Mouse (Mus musculus) stomach, embryonic 14.5 days (tissue): ENCODE measurements around the gene Pkn1. TPM values are rescaled to one million over a fixed set of nuclear protein-coding genes. Genes with fewer than 3 reads are reported as not detected.
A peak's percentile ranks its signal among the peaks of the same experiment; 100 is the strongest.

ENCODE experiments used
- ATAC-seq: fragments of 200-750 bp; cut with Nextera tagmentation; 2 replicates; pipeline ENCODE4 v1.8.0; 2017; ENCODE audit warnings: low read depth, moderate TSS enrichment; ENCODE audit not compliant: insufficient number of reproducible peaks, insufficient read depth, low FRiP score
- H3K27ac ChIP-seq: fragments of 300-500 bp; sonication (generic); 2 replicates; pipeline ENCODE4 v1.5.1; 2014; ENCODE audit warnings: mild to moderate bottlenecking, low read length, moderate library complexity, mixed read lengths
- H3K27me3 ChIP-seq: fragments of 300-500 bp; sonication (generic); 2 replicates; pipeline ENCODE4 v1.6.1; 2014; ENCODE audit warnings: low read length, control low read depth, mixed read lengths; ENCODE audit not compliant: control insufficient read depth, insufficient read depth
- H3K36me3 ChIP-seq: fragments of 300-500 bp; sonication (generic); 2 replicates; pipeline ENCODE4 v1.6.1; 2014; ENCODE audit warnings: mild to moderate bottlenecking, control low read depth, low read length, moderate library complexity, mixed read lengths; ENCODE audit not compliant: control insufficient read depth, insufficient read depth
- H3K4me1 ChIP-seq: fragments of 300-500 bp; sonication (generic); 2 replicates; pipeline ENCODE4 v1.6.1; 2014; ENCODE audit warnings: low read length, control low read depth, mixed read lengths; ENCODE audit not compliant: control insufficient read depth, insufficient read depth
- H3K4me2 ChIP-seq: fragments of 300-500 bp; sonication (generic); replicated peaks from 2 replicates; pipeline ENCODE4 v1.6.1; 2014; ENCODE audit warnings: low read depth, low read length, control low read depth
- H3K4me3 ChIP-seq: fragments of 300-500 bp; sonication (generic); 2 replicates; pipeline ENCODE4 v1.5.1; 2014; ENCODE audit warnings: low read depth, low read length, control low read depth
- H3K9ac ChIP-seq: fragments of 300-500 bp; sonication (generic); replicated peaks from 2 replicates; pipeline ENCODE4 v1.6.1; 2014; ENCODE audit warnings: low read depth, mild to moderate bottlenecking, control low read depth, low read length, moderate library complexity, mixed read lengths
- H3K9me3 ChIP-seq: fragments of 300-500 bp; sonication (generic); 2 replicates; pipeline ENCODE4 v1.6.1; 2016; ENCODE audit warnings: low read depth, low read length, control low read depth; ENCODE audit not compliant: control insufficient read depth
- WGBS: fragments of 180-500 bp; shearing (Covaris S2); extraction: QIAGEN DNeasy Blood & Tissue Kit; methylation state at CpG from one replicate; pipeline ENCODE4 v1.1.7; 2014; 5-methylcytosine and 5-hydroxymethylcytosine counted together
- polyA plus RNA-seq: library from polyadenylated mRNA; unstranded; fragments of >200 nt; fragmentation: Nextera tagmentation; extraction: Ambion mirVana; gene quantifications from 2 replicates; pipeline ENCODE4 v1.2.1, GENCODE M21; 2014

Pkn1 gene
- polyA plus RNA-seq, 1 experiment from 2014 or later, result 30.1 TPM

DNA sequence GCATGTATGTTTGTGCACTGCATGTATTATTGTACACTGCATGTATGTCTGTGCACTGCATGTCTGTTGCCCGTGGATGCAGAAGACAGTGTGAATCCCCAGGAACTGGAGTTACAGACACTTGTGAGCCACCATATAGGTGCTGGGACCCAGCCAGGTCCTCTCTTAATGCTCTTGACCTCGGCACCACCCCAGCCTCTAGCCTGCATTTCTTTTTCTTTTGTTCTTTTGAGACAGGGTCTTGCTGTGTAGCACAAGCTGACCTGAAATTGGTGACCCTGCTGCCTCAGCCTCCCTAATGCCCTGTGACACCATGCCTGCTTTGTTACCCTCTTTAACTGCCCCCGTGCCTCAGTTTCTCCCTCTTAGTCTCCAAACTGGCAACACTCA, 41.6 kb upstream of the Pkn1 start:
- H3K4me1 ChIP-seq, result peaks cover 38% of the 10 kb centered on the region
- H3K4me2 ChIP-seq, result peak overlapping the region; percentile 87
- H3K9me3 ChIP-seq, result no peaks in the 10 kb centered on the region
- no peak for ATAC-seq
- H3K27ac ChIP-seq, result peak overlapping the region; percentile 75; the same call in 1 of the 2 replicates
- no peaks in the 10 kb centered on the region for H3K27me3 ChIP-seq
- peak overlapping the region; percentile 61 for H3K4me3 ChIP-seq
- H3K9ac ChIP-seq, result peak overlapping the region; percentile 50
- H3K36me3 ChIP-seq, result no peaks in the 10 kb centered on the region
- WGBS, result 12% methylated on average over 3 of the region's 3 CpGs

DNA sequence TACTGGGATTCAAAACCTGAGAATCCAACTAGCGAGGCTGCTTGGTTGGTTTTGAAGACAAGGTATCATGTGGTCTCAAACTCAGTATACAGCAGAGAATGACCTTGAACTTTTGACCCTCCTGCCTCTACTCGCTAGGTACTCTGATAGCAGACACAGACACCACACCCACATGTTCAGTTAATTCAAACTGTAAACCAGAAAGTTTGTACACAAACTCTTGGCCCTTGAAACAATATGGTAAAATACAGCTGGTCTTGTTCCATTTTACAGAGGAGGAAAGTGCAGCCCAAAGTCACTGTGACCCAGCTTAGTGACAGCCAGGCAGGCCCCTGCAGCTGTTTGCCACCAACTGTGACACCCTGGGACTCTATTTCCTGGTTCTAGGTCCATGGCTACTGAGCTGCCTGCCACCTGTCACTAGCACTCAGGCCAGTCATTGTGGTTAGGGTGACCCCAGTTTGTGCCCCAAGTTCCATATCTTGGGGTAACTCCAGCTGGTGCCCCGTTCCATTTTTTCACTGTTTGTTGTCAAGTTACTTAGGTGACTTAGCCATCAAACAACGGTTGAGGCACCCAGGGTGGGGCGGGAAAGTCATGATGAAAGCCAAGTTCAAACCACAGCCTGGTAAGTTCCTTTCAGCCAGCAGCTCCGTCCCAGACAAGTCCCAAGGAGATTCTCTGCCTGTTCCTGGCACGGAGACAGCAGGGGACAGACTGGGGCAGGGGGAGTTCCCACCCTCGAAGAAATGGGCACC, 40.9 kb upstream of the Pkn1 start:
- H3K4me2 ChIP-seq, result peak overlapping the region; percentile 87
- ATAC-seq, result no peak
- H3K4me3 ChIP-seq, result peak overlapping the region; percentile 61
- no peaks in the 10 kb centered on the region for H3K9me3 ChIP-seq
- H3K27ac ChIP-seq, result peak overlapping the region; percentile 80
- H3K36me3 ChIP-seq, result no peaks in the 10 kb centered on the region
- no peak overlapping the region for H3K9ac ChIP-seq
- WGBS, result 37% methylated on average over 8 of the region's 8 CpGs
- peaks cover 38% of the 10 kb centered on the region for H3K4me1 ChIP-seq
- no peaks in the 10 kb centered on the region for H3K27me3 ChIP-seq

- Histone ChIP-seq H3K9ac (no peak overlapping the region), H3K4me3 (peak overlapping the region; percentile 61; the same call in 1 of the 2 replicates)
- peak; percentile 39; the same call in 1 of the 2 replicates for ATAC-seq
Observed at GRCm38 (mm10) chr8:83738949-83739710, 40.2 kb upstream of the Pkn1 start.

GRCm38 (mm10) chr8:83737852-83738562, 39.0 kb upstream of the Pkn1 start:
- no peak overlapping the region for H3K4me3 ChIP-seq
- 64% methylated on average over 4 of the region's 4 CpGs for WGBS
- H3K9ac ChIP-seq, result no peak overlapping the region
- peak overlapping the region; percentile 61; the same call in 1 of the 2 replicates for H3K27ac ChIP-seq
- peak overlapping the region; percentile 87; the same call in 1 of the 2 replicates for H3K4me2 ChIP-seq
- H3K36me3 ChIP-seq, result no peaks in the 10 kb centered on the region; the same call in 1 of the 2 replicates
- H3K4me1 ChIP-seq, result peaks cover 38% of the 10 kb centered on the region
- ATAC-seq, result no peak
- no peaks in the 10 kb centered on the region for H3K27me3 ChIP-seq
- H3K9me3 ChIP-seq, result no peaks in the 10 kb centered on the region

More at GRCm38 (mm10) chr8:83738949-83739710, 40.2 kb upstream of the Pkn1 start:
- peak overlapping the region; percentile 87 for H3K4me2 ChIP-seq
- H3K9me3 ChIP-seq, result no peaks in the 10 kb centered on the region
- WGBS, result 65% methylated on average over 10 of the region's 10 CpGs
- no peaks in the 10 kb centered on the region for H3K36me3 ChIP-seq
- H3K27me3 ChIP-seq, result no peaks in the 10 kb centered on the region
- H3K4me1 ChIP-seq, result peaks cover 38% of the 10 kb centered on the region
- H3K27ac ChIP-seq, result peak overlapping the region; percentile 80

DNA sequence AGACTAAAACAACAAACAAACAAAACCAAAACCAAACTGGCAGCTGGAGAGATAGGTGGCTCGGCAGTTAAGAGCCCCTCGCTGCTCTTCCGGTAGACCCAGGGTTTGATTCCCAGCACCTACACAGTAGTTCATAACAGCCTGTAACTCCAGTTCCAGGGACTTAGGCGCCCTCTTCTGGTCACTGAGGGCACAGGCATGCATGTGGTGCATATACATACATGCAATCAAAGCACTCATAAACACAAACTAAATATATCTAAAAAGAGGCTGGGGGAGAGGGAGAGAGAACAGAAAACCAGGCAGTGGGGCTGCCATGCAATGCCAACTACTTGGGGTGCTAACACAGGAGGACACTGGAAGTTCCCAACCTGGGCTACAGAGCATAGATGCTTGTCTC, 38.4 kb upstream of the Pkn1 start:
- 84% methylated on average over 4 of the region's 4 CpGs for WGBS
- Histone ChIP-seq H3K4me1 (peaks cover 38% of the 10 kb centered on the region), H3K4me3 (no peak overlapping the region)

GRCm38 (mm10) chr8:83736681-83737080, 37.7 kb upstream of the Pkn1 start:
- no peak overlapping the region for H3K9ac ChIP-seq
- H3K27me3 ChIP-seq, result no peaks in the 10 kb centered on the region
- H3K4me3 ChIP-seq, result no peak overlapping the region
- no peak overlapping the region for H3K27ac ChIP-seq
- H3K9me3 ChIP-seq, result no peaks in the 10 kb centered on the region
- peaks cover 38% of the 10 kb centered on the region for H3K4me1 ChIP-seq
- ATAC-seq, result no peak
- H3K4me2 ChIP-seq, result no peak overlapping the region
- no peaks in the 10 kb centered on the region; the same call in 1 of the 2 replicates for H3K36me3 ChIP-seq
- WGBS, result 92% methylated on average over 4 of the region's 4 CpGs

More for the DNA sequence above, 38.4 kb upstream of the Pkn1 start:
- no peak for ATAC-seq
- Histone ChIP-seq H3K9ac (no peak overlapping the region), H3K27me3 (no peaks in the 10 kb centered on the region), H3K4me2 (no peak overlapping the region), H3K9me3 (no peaks in the 10 kb centered on the region), H3K27ac (0 out of 2 replicates have a peak overlapping the region, but pooled peaks have one; percentile 61), H3K36me3 (no peaks in the 10 kb centered on the region; the same call in 1 of the 2 replicates)

DNA sequence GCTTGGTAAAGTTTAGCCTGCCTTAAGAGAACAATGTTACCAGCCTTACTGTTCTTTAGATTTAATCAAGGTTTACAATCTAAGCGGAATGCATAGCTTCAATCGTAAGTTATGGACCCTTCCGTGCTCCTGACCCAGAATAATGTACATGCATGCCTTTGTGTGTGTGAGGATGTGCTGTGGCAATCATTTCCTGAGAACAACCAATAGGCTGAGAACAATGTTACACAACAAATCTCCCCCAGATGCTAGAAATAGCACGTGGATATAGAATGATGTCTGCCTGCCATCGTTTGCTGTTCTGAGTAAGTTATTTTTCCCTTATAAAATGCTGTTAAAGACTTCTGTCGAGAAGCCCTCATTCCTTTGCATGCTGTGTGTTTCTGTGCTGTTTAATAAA, 33.9 kb upstream of the Pkn1 start:
- Histone ChIP-seq H3K4me2 (no peak overlapping the region), H3K9me3 (no peaks in the 10 kb centered on the region), H3K4me1 (peaks cover 6% of the 10 kb centered on the region), H3K9ac (no peak overlapping the region), H3K36me3 (peaks cover 6% of the 10 kb centered on the region), H3K4me3 (no peak overlapping the region), H3K27me3 (no peaks in the 10 kb centered on the region), H3K27ac (no peak overlapping the region)
- WGBS, result 70% methylated on average over 6 of the region's 6 CpGs
- ATAC-seq, result no peak

DNA sequence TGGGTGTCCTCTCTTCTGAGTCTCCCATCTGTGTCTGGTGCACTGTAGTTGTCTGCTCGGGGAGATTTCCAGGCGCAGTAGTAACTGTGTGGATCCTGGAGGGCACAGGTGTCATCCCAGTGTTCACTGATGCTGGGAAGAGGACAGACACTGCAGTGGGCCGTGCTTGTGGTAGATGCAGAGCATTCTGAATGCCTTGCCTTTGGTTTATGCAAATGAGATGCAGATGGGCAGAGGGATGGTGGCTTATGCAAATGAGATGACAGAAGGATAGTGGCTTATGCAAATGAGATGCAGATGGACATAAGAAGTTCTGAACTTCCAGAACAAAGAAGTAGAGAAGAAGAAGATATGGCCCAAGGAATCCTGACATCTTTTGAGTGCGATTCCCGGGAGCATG, 32.9 kb upstream of the Pkn1 start:
- Histone ChIP-seq H3K4me2 (no peak overlapping the region), H3K4me1 (no peaks in the 10 kb centered on the region), H3K27me3 (no peaks in the 10 kb centered on the region), H3K9me3 (no peaks in the 10 kb centered on the region), H3K27ac (no peak overlapping the region), H3K9ac (no peak overlapping the region), H3K36me3 (peaks cover 10% of the 10 kb centered on the region), H3K4me3 (no peak overlapping the region)
- WGBS, result 80% methylated on average over 5 of the region's 5 CpGs
- ATAC-seq, result no peak
